Mouse (Mus musculus) forebrain, embryonic 14.5 days (tissue): ENCODE data around the gene Slc1a7. TPM values are rescaled to one million over a fixed set of nuclear protein-coding genes. Genes with fewer than 3 reads are reported as not detected.

ENCODE experiments used
- ATAC-seq: fragments of 200-750 bp; cut with Nextera tagmentation; 2 replicates; pipeline ENCODE4 v1.8.0; 2017; ENCODE audit warnings: mild to moderate bottlenecking, moderate library complexity
- DNase-seq: peaks from one replicate; pipeline ENCODE4 v3.0.0-alpha.2; 2015; ENCODE audit warnings: low spot score
- H3K27ac ChIP-seq: fragments of 300-500 bp; sonication (generic); 2 replicates; pipeline ENCODE4 v1.5.1; 2014; ENCODE audit warnings: low read depth, mild to moderate bottlenecking, control low read depth, low read length, moderate library complexity
- H3K27me3 ChIP-seq: fragments of 300-500 bp; sonication (generic); replicated peaks from 2 replicates; pipeline ENCODE4 v1.6.1; 2014; ENCODE audit warnings: low read length, control low read depth, mixed read lengths; ENCODE audit not compliant: control insufficient read depth, insufficient read depth
- H3K36me3 ChIP-seq: fragments of 300-500 bp; sonication (generic); 2 replicates; pipeline ENCODE4 v1.6.1; 2014; ENCODE audit warnings: low read length, control low read depth; ENCODE audit not compliant: control insufficient read depth, insufficient read depth
- H3K4me1 ChIP-seq: fragments of 300-500 bp; sonication (generic); 2 replicates; pipeline ENCODE4 v1.6.1; 2014; ENCODE audit warnings: antibody characterized with exemption, low read length, control low read depth; ENCODE audit not compliant: control insufficient read depth, insufficient read depth
- H3K4me2 ChIP-seq: fragments of 300-500 bp; sonication (generic); 2 replicates; pipeline ENCODE4 v1.6.1; 2014; ENCODE audit warnings: mild to moderate bottlenecking, control low read depth, low read length
- H3K4me3 ChIP-seq: fragments of 300-500 bp; sonication (generic); 2 replicates; pipeline ENCODE4 v1.5.1; 2014; ENCODE audit warnings: low read depth, low read length, control low read depth
- H3K9ac ChIP-seq: fragments of 300-500 bp; sonication (generic); 2 replicates; pipeline ENCODE4 v1.6.1; 2014; ENCODE audit warnings: mild to moderate bottlenecking, low read length, control low read depth, moderate library complexity
- H3K9me3 ChIP-seq: fragments of 300-500 bp; sonication (generic); replicated peaks from 2 replicates; pipeline ENCODE4 v1.6.1; 2016; ENCODE audit warnings: low read length, control low read depth, mixed read lengths; ENCODE audit not compliant: control insufficient read depth
- WGBS: fragments of 180-500 bp; shearing (Covaris S2); extraction: QIAGEN DNeasy Blood & Tissue Kit; methylation state at CpG from one replicate; pipeline ENCODE4 v1.1.7; 2014; 5-methylcytosine and 5-hydroxymethylcytosine counted together
- polyA plus RNA-seq: library from polyadenylated mRNA; unstranded; fragments of >200 nt; fragmentation: Nextera tagmentation; extraction: Ambion mirVana; gene quantifications from 2 replicates; pipeline ENCODE4 v1.2.1, GENCODE M21; 2014

Gene Slc1a7
- polyA plus RNA-seq, 1 experiment from 2014 or later = not detected

GRCm38 (mm10) chr4:107977593-107977992, 9.5 kb downstream of the Slc1a7 start:
- H3K4me2 ChIP-seq = no peak overlapping the region
- ATAC-seq (no peak), DNase-seq (no peak)
- no peak overlapping the region for H3K9ac ChIP-seq
- H3K9me3 ChIP-seq = no peaks in the 10 kb centered on the region
- no peaks in the 10 kb centered on the region for H3K4me1 ChIP-seq
- no peak overlapping the region for H3K4me3 ChIP-seq
- 52% methylated on average over 4 of the region's 4 CpGs for WGBS
- H3K36me3 ChIP-seq = no peaks in the 10 kb centered on the region
- no peaks in the 10 kb centered on the region for H3K27me3 ChIP-seq
- H3K27ac ChIP-seq = no peak overlapping the region

GRCm38 (mm10) chr4:107979530-107979929, 11.4 kb downstream of the Slc1a7 start:
- Histone ChIP-seq H3K27me3 (no peaks in the 10 kb centered on the region), H3K36me3 (no peaks in the 10 kb centered on the region), H3K9me3 (no peaks in the 10 kb centered on the region), H3K9ac (no peak overlapping the region), H3K27ac (peak overlapping the region; percentile 33; the same call in 1 of the 2 replicates), H3K4me2 (no peak overlapping the region), H3K4me1 (no peaks in the 10 kb centered on the region), H3K4me3 (no peak overlapping the region)
- no peak for ATAC-seq
- 45% methylated on average over 2 of the region's 2 CpGs for WGBS
- peak; percentile 52 for DNase-seq

GRCm38 (mm10) chr4:107980002-107980600, 12.0 kb downstream of the Slc1a7 start:
- no peak overlapping the region for H3K9ac ChIP-seq
- WGBS = 63% methylated on average over 6 of the region's 6 CpGs
- ATAC-seq (no peak), DNase-seq (no peak)
- no peaks in the 10 kb centered on the region for H3K27me3 ChIP-seq
- no peaks in the 10 kb centered on the region for H3K9me3 ChIP-seq
- no peaks in the 10 kb centered on the region for H3K36me3 ChIP-seq
- no peak overlapping the region for H3K4me2 ChIP-seq
- no peak overlapping the region for H3K4me3 ChIP-seq
- H3K4me1 ChIP-seq = no peaks in the 10 kb centered on the region
- H3K27ac ChIP-seq = peak overlapping the region; percentile 33; the same call in 1 of the 2 replicates

GRCm38 (mm10) chr4:107983717-107984116, 15.6 kb downstream of the Slc1a7 start:
- H3K9me3 ChIP-seq = no peaks in the 10 kb centered on the region
- H3K27me3 ChIP-seq = no peaks in the 10 kb centered on the region
- H3K9ac ChIP-seq = no peak overlapping the region
- no peak overlapping the region for H3K27ac ChIP-seq
- no peak overlapping the region for H3K4me2 ChIP-seq
- WGBS = 88% methylated on average over 1 of the region's 1 CpGs
- no peaks in the 10 kb centered on the region for H3K36me3 ChIP-seq
- H3K4me1 ChIP-seq = no peaks in the 10 kb centered on the region
- ATAC-seq (no peak), DNase-seq (no peak)
- no peak overlapping the region for H3K4me3 ChIP-seq

GRCm38 (mm10) chr4:107984282-107984981, 16.3 kb downstream of the Slc1a7 start:
- no peak overlapping the region for H3K4me3 ChIP-seq
- H3K27me3 ChIP-seq = no peaks in the 10 kb centered on the region
- H3K9me3 ChIP-seq = no peaks in the 10 kb centered on the region
- DNase-seq = peak; percentile 55
- H3K27ac ChIP-seq = 0 out of 2 replicates have a peak overlapping the region, but pooled peaks have one; percentile 39
- 72% methylated on average over 7 of the region's 7 CpGs for WGBS
- H3K4me2 ChIP-seq = no peak overlapping the region
- no peaks in the 10 kb centered on the region for H3K36me3 ChIP-seq
- no peak for ATAC-seq
- H3K4me1 ChIP-seq = no peaks in the 10 kb centered on the region
- H3K9ac ChIP-seq = no peak overlapping the region

- no peak overlapping the region for H3K27ac ChIP-seq
- H3K4me2 ChIP-seq = no peak overlapping the region
- DNase-seq = peak; percentile 33
- no peak overlapping the region for H3K9ac ChIP-seq
- no peak overlapping the region for H3K4me3 ChIP-seq
- no peaks in the 10 kb centered on the region for H3K4me1 ChIP-seq
- H3K36me3 ChIP-seq = no peaks in the 10 kb centered on the region
- no peaks in the 10 kb centered on the region for H3K27me3 ChIP-seq
- no peak for ATAC-seq
- H3K9me3 ChIP-seq = no peaks in the 10 kb centered on the region
- 69% methylated on average over 5 of the region's 5 CpGs for WGBS
These were observed 17.7 kb downstream of the Slc1a7 start for GRCm38 (mm10) chr4:107985812-107986211.

GRCm38 (mm10) chr4:107986386-107987168, 18.4 kb downstream of the Slc1a7 start:
- H3K9me3 ChIP-seq = no peaks in the 10 kb centered on the region
- no peak overlapping the region for H3K4me3 ChIP-seq
- H3K36me3 ChIP-seq = no peaks in the 10 kb centered on the region
- H3K4me2 ChIP-seq = no peak overlapping the region
- 0 out of 2 replicates have a peak, but pooled peaks cover 2% of the 10 kb centered on the region for H3K4me1 ChIP-seq
- ATAC-seq (no peak), DNase-seq (no peak)
- 90% methylated on average over 11 of the region's 11 CpGs for WGBS
- no peaks in the 10 kb centered on the region for H3K27me3 ChIP-seq
- H3K27ac ChIP-seq = no peak overlapping the region
- H3K9ac ChIP-seq = no peak overlapping the region

GRCm38 (mm10) chr4:107988931-107989330, 20.8 kb downstream of the Slc1a7 start:
- ATAC-seq (no peak), DNase-seq (no peak)
- 80% methylated on average over 8 of the region's 8 CpGs for WGBS
- Histone ChIP-seq H3K4me1 (0 out of 2 replicates have a peak, but pooled peaks cover 2% of the 10 kb centered on the region), H3K36me3 (no peaks in the 10 kb centered on the region), H3K9me3 (no peaks in the 10 kb centered on the region), H3K27ac (no peak overlapping the region), H3K27me3 (no peaks in the 10 kb centered on the region), H3K9ac (no peak overlapping the region), H3K4me2 (no peak overlapping the region), H3K4me3 (no peak overlapping the region)
